Mouse (Mus musculus): ENCODE results near the gene Tmem235. TPM values are rescaled to one million over a fixed set of nuclear protein-coding genes. Genes with fewer than 3 reads are reported as not detected.
A peak's percentile ranks its signal among the peaks of the same experiment; 100 is the strongest.

The Tmem235 gene
- total RNA-seq, 2 experiments from 2014 or later: not detected

DNA sequence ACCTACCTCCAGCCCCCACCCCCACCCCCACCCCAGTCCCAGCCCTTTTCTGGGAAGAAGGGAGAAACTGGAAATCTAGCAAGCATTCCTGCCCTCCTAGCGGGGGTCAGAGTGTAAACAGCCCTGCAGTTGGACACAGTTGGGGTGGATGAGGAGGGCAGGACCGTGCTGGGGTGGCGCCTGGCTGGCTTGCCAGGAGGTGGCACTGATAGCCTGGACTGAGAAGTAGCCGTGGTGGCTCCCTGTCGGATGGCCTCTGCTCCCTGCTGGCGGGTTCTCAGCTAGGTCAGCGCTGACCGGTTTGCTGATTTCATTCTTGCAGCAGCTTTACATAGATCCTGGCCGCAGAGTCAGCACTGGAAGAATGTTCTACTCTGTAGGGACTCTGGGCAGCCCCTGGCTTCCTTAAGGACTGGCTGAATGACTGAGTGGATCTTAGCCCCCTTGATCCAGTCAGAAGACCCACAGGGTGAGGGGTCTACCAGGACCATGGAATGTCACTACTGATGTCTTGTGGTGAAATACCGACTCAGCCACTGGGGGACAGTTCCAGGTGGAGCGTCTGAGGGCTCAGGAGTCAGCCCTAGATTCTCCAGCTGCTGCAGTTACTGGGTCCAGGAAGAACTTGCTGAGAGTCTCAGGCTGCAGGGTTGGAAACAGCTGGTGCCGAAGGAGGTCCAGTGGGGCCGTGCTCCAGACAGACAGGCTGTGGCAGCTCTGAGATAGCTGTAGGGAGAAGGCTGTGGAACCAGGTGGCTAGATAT lies 30.1 kb downstream of the Tmem235 start:
- peak; percentile 61 for DNase-seq (ENCODE audit: low spot score)

DNA sequence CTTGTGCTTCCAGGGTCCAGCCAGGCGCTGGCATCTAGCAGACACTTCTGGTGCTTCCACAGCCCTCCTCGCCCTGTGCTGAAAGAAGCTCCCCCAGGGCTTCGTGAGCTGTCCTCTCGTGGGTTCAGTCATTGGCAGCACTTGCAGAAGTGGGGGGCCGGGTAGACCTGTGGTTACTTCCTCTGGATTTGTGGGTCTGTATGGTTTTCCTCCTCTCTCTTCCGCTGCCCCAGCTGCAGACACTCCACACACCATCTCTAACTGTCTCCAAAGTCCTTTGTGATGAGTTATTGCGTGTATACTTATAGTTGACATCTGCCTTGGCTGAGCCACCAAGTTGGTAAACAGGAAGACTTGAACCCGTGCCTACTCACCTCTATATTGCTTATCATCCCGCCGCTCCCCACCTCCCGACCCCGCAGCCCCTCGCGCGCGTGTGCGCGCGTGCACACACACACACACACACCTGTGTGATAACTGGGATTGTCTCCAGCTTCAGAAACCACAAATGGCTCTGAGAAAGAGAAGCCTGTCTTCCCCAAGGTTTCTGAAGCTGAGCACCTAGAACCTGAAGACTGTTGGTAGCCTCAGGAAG lies 31.1 kb downstream of the Tmem235 start:
- no peak for DNase-seq (ENCODE audit: low spot score)

DNA sequence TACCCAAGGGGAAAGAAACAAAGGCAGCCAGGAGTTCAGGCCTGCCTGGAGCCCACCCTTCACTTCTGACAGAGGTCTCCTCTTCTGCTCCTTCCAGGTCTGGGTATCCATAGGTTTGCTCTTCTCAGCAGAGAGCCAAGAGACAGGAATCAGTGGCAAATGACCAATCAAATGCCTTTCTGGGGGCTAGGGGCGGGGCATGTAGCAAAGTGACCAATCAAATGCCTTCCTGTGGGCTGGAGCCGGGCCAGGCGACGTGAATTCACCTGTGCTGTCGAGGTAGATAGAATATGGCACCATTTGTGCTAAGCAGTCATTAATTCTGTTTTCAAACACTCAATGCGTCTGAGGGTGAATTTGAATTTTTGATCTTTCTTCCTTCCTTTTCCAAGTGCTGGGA lies 31.6 kb downstream of the Tmem235 start:
- no peak for DNase-seq (ENCODE audit: low spot score)

DNA sequence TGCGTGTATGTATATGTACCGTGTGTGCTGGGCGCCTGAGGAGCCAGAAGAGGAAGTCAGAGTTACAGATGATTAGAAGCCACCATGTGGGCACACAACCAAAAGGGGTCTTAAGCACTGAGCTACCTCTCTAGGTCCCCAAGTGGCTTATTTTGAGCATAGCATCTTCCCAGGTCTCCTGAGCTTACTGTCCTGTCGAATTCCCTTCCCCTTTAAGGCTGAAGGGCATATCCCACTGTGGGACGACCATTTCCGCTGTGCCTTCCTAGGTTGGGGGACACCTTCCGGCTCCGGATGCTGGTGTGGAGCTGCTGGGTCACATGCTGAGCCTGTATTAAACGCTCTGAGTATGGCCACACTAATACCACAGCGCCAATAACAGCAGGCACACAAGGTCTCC lies 34.1 kb downstream of the Tmem235 start:
- DNase-seq (ENCODE audit: low spot score): no peak

DNA sequence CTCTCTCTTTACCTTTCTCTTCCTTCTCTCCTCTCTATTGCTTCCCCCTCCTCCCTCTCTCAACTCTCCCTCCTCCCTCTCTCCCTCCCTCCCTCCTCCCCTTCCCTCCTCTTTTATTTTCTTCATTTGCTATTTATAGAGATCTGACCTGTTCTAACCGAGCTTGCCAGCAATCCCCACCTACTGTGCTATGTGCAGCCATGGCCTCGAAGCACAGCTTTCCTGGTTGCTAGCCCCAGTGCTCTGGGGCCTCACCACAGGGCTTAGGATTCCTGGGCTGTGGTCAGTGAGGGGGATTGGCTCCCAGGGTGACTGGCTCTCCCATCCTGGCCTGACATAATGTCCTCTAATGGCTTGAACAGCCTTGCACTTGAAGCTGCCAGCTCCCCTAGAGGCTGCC lies 36.0 kb downstream of the Tmem235 start:
- no peak for DNase-seq (ENCODE audit: low spot score)

DNA sequence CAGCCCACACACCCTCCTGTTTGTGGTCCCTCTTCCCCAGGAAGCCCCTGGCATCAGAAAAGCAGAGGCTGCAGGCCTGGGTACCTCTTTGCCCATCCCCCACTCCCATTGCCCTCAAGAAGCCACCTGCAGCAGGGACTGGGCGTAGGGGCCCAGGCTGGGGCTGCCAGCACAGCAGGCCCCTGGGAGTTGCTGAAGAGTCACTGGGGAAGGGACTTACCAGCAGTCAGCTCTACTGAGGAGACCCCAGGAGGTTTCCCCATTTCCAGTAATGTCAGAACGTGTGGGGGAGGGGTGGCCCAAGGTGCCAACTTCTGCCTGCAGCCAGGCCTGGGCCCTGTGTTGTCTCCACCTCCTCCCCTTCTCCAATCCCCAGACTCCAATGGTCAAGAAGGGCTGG lies 41.7 kb downstream of the Tmem235 start:
- no peak for DNase-seq (ENCODE audit: low spot score)

DNA sequence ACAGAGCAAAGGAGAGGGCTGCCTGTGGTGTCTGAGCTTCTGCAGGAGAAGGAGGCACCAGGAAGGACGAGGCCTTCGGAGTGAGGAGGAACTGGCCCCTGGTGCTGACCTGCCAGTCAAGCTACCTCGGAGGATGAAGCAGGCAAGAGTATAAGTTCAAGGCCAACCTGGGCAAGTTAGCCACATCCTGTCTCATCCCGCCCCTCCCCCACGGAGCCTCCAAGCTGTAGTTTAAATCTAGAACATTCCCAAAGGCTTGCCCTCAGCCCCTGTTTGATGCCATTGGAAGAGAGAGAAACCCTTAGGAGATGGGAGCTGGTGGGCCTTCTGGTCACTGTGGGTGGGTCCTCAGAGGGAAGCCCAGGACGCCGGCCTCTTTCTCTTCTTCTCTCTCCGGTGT lies 43.9 kb downstream of the Tmem235 start:
- DNase-seq (ENCODE audit: low spot score): no peak

DNA sequence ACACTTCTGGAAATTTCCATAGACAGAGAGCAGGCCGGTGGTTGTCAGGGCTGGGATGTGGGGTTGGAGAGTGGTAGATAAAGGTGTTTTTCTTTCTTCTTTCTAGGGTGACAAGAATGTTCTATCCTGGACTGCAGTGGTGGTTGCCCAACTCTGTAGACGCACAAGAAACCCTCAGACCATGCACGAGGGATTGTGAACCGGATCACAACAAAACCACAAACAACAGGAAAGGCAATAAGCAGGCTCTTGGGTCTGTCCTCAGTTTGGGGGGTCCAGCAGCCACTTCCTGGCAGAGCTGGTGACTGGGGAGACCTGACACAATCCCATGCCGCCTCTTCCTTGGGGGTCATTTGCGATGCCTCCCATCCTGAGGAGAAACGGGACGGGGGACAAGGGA lies 48.8 kb downstream of the Tmem235 start:
- DNase-seq (ENCODE audit: low spot score): no peak

DNA sequence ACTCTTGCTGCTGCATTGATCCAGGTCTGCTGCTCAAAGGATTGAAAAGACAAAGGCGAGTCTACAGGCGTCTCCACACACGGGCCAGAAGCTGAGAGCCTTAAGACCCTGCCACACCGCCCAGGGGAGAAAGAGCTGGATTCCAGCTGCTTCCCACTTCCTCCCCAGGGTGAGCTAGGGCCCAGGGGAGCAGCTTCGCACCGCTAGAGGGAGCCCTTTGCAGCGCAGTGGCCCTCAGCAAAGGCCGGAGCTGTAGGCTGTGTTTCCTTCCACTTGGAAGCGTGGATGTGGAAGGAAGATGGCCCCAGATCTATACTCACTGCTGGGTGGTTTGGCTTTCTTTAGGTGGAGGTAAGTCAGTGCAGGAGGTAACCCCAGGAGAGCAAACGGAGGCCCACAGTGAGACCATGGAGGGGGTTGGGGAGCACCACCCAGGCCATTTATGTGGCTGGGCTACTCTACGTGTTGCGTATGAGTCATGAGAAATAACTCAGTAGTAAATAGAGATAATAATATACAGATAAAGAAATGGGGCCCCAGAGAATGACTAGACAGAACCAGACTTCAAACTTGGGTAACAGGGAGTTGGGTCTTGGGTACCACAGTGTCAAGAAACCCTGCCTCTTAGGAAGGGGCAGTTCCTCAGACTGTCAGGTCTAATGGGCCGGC lies 52.3 kb downstream of the Tmem235 start:
- DNase-seq (ENCODE audit: low spot score): peak; percentile 82

DNA sequence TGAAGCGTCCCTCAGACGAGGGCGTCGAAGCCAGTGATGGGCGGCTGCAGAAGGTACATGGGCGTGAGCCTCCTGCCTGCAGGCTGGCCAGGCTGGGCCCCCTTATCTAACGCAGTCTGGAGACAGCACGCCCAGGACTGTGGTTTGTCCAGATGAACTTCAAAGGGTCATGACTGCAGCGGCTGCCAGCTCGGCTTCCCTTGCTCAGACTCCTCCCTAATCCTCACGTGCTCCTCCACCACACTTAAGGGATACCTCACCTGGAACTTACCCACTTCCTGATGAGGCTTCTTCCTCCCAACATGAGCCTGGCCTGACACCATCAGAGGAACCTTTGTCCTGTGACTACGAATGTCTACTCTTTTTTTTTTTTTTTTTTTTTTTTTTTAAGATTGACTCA lies 54.0 kb downstream of the Tmem235 start:
- no peak for DNase-seq (ENCODE audit: low spot score)

Other genes starting within 250 kb of the Tmem235 start
- 10 to 100 TPM; 20.2 to 20.5 TPM for gene Tnrc6c, start 206.5 kb upstream of the Tmem235 start, total RNA-seq (2021)
- under 1 TPM; 0.64 to 0.78 TPM for gene Tmc8, start 78.7 kb upstream of the Tmem235 start, total RNA-seq (2021)
- 1 to 10 TPM; 2.5 to 4.9 TPM for gene Tmc6, start 78.6 kb upstream of the Tmem235 start, total RNA-seq (2021)
- gene 6030468B19Rik, start 63.1 kb upstream of the Tmem235 start, total RNA-seq (2021): not detected
- under 1 TPM; 0.47 to 0.68 TPM for gene Gm20708, start 51.1 kb upstream of the Tmem235 start, total RNA-seq (2021)
- 100 to 1,000 TPM; 182 to 192 TPM for gene Syngr2, start 51.1 kb upstream of the Tmem235 start, total RNA-seq (2021)
- 1 to 10 TPM; 2.8 to 4.5 TPM for gene Afmid, start 34.8 kb upstream of the Tmem235 start, total RNA-seq (2021)
- 1 to 10 TPM; 3.0 to 4.7 TPM for gene Tk1, start 34.7 kb upstream of the Tmem235 start, total RNA-seq (2021)
- gene Birc5, start 11.5 kb upstream of the Tmem235 start, total RNA-seq (2021): not detected
- 1 to 10 TPM; 3.6 to 4.3 TPM for gene Tha1, start 12.7 kb downstream of the Tmem235 start, total RNA-seq (2021)
- gene Socs3, start 109.3 kb downstream of the Tmem235 start, total RNA-seq (2021): 1 to 10 TPM; 3.1 to 6.6 TPM
- 10 to 100 TPM; 17.6 to 18.5 TPM for gene Pgs1, start 125.5 kb downstream of the Tmem235 start, total RNA-seq (2021)